Mouse (Mus musculus) limb, embryonic 14.5 days (tissue): Measurements from ENCODE around the gene Bco2. TPM values are rescaled to one million over a fixed set of nuclear protein-coding genes. Genes with fewer than 3 reads are reported as not detected.

Experiments
- ATAC-seq: fragments of 200-750 bp; cut with Nextera tagmentation; 2 replicates; pipeline ENCODE4 v1.8.0; 2017; ENCODE audit warnings: low read depth, moderate number of reproducible peaks, moderate TSS enrichment; ENCODE audit not compliant: low FRiP score
- DNase-seq: peaks from one replicate; pipeline ENCODE4 v3.0.0-alpha.2; 2015; ENCODE audit warnings: low spot score
- H3K27ac ChIP-seq: fragments of 300-500 bp; sonication (generic); replicated peaks from 2 replicates; pipeline ENCODE4 v1.5.1; 2014; ENCODE audit warnings: low read depth, mild to moderate bottlenecking, low read length, moderate library complexity, mixed read lengths
- H3K27me3 ChIP-seq: fragments of 300-500 bp; sonication (generic); 2 replicates; pipeline ENCODE4 v1.6.1; 2014; ENCODE audit warnings: low read length, mixed read lengths; ENCODE audit not compliant: control insufficient read depth, insufficient read depth
- H3K36me3 ChIP-seq: fragments of 300-500 bp; sonication (generic); 2 replicates; pipeline ENCODE4 v1.6.1; 2014; ENCODE audit warnings: mild to moderate bottlenecking, low read length, moderate library complexity, mixed read lengths; ENCODE audit not compliant: control insufficient read depth, insufficient read depth
- H3K4me1 ChIP-seq: fragments of 300-500 bp; sonication (generic); 2 replicates; pipeline ENCODE4 v1.6.1; 2014; ENCODE audit warnings: antibody characterized with exemption, low read length, mixed read lengths; ENCODE audit not compliant: control insufficient read depth, insufficient read depth
- H3K4me2 ChIP-seq: fragments of 300-500 bp; sonication (generic); replicated peaks from 2 replicates; pipeline ENCODE4 v1.6.1; 2014; ENCODE audit warnings: low read depth, mild to moderate bottlenecking, low read length, moderate library complexity; ENCODE audit not compliant: severe bottlenecking
- H3K4me3 ChIP-seq: fragments of 300-500 bp; sonication (generic); replicated peaks from 2 replicates; pipeline ENCODE4 v1.5.1; 2014; ENCODE audit warnings: low read length
- H3K9ac ChIP-seq: fragments of 300-500 bp; sonication (generic); 2 replicates; pipeline ENCODE4 v1.6.1; 2014; ENCODE audit warnings: mild to moderate bottlenecking, low read depth, low read length, moderate library complexity; ENCODE audit not compliant: severe bottlenecking
- H3K9me3 ChIP-seq: fragments of 300-500 bp; sonication (generic); 2 replicates; pipeline ENCODE4 v1.6.1; 2016; ENCODE audit warnings: low read length; ENCODE audit not compliant: control insufficient read depth
- POLR2A ChIP-seq: fragments of 200-500 bp; IDR thresholded peaks from 2 replicates; pipeline ENCODE4 v1.8.0; 2012; ENCODE audit warnings: inconsistent platforms, mild to moderate bottlenecking, moderate library complexity, borderline replicate concordance; ENCODE audit not compliant: insufficient read depth, insufficient read length; ENCODE audit errors: extremely low read depth
- WGBS: fragments of 180-500 bp; shearing (Covaris S2); extraction: QIAGEN DNeasy Blood & Tissue Kit; methylation state at CpG from one replicate; pipeline ENCODE4 v1.1.7; 2014; 5-methylcytosine and 5-hydroxymethylcytosine counted together
- polyA plus RNA-seq, 2 experiments: library from polyadenylated mRNA; depleted of rRNA in 1 of 2; stranded (reverse) in 1 of 2; unstranded in 1 of 2; fragments of >200 nt; fragmentation: Nextera tagmentation in 1 of 2; extraction: Ambion mirVana in 1 of 2; gene quantifications; 2 replicates each; pipeline versions ENCODE4 v1.2.1 to v1.2.3; 2012 to 2014

Gene Bco2
- polyA plus RNA-seq, 2 experiments, result 0.14 to 0.26 TPM

DNA sequence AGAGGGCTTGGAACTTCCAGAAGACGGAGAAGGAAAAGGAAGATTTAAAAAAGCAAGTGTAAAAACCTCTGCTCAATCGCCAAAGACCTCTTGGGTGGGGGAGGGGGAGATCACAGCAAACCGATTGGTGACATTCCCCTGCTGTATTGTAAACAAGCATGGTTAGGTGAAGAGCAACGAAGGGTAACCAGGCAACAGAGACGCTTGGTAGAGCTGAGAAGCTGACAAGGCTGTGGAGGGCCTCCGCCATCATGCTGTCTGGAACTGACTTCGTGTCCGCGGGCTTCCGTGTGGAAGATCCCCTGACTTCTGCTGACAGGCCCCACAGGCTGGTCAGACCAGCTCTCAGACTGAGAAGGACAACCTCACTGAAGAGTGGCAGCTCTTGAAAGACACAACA is 69.5 kb downstream of the Bco2 start:
- H3K36me3 ChIP-seq, result no peaks in the 10 kb centered on the region
- H3K9me3 ChIP-seq, result no peaks in the 10 kb centered on the region
- peak overlapping the region; percentile 25; the same call in 1 of the 2 replicates for H3K4me2 ChIP-seq
- H3K27ac ChIP-seq, result no peak overlapping the region
- DNase-seq, result no peak
- ATAC-seq, result no peak
- WGBS, result 6% methylated on average over 10 of the region's 10 CpGs
- H3K4me1 ChIP-seq, result no peaks in the 10 kb centered on the region
- H3K9ac ChIP-seq, result no peak overlapping the region
- no peak overlapping the region for H3K4me3 ChIP-seq
- no peaks in the 10 kb centered on the region for H3K27me3 ChIP-seq
- no peak for TF ChIP-seq POLR2A

Other genes starting within 250 kb of the Bco2 start
- gene Rpl10-ps3, start 210.2 kb downstream of the Bco2 start, polyA plus RNA-seq (2012; rRNA removed), result 93.4 and 99.3 TPM in 2 replicates
- 349 and 385 TPM in 2 replicates for gene Rpl10-ps3, start 210.2 kb downstream of the Bco2 start, polyA plus RNA-seq (2014; fragmentation: Nextera tagmentation; extraction: Ambion mirVana)
- gene Plet1, start 60.7 kb downstream of the Bco2 start, polyA plus RNA-seq (2012; rRNA removed), result 0.74 and 0.93 TPM in 2 replicates
- gene Plet1, start 60.7 kb downstream of the Bco2 start, polyA plus RNA-seq (2014; fragmentation: Nextera tagmentation; extraction: Ambion mirVana), result 0.41 and 0.70 TPM in 2 replicates
- gene Pts, start 26.5 kb downstream of the Bco2 start, polyA plus RNA-seq (2012; rRNA removed), result 49.3 and 64.3 TPM in 2 replicates
- gene Pts, start 26.5 kb downstream of the Bco2 start, polyA plus RNA-seq (2014; fragmentation: Nextera tagmentation; extraction: Ambion mirVana), result 64.2 and 72.3 TPM in 2 replicates
- gene Il18, start 354 bp downstream of the Bco2 start, polyA plus RNA-seq (2012; rRNA removed), result 2.2 and 2.4 TPM in 2 replicates
- 2.4 and 2.9 TPM in 2 replicates for gene Il18, start 354 bp downstream of the Bco2 start, polyA plus RNA-seq (2014; fragmentation: Nextera tagmentation; extraction: Ambion mirVana)
- gene Tex12, start 6.1 kb upstream of the Bco2 start, polyA plus RNA-seq (2012; rRNA removed), result not detected in 2 replicates
- gene Tex12, start 6.1 kb upstream of the Bco2 start, polyA plus RNA-seq (2014; fragmentation: Nextera tagmentation; extraction: Ambion mirVana), result not detected in 2 replicates
- 170 and 197 TPM in 2 replicates for gene Sdhd, start 48.6 kb upstream of the Bco2 start, polyA plus RNA-seq (2012; rRNA removed)
- 258 and 266 TPM in 2 replicates for gene Sdhd, start 48.6 kb upstream of the Bco2 start, polyA plus RNA-seq (2014; fragmentation: Nextera tagmentation; extraction: Ambion mirVana)
- 145 and 238 TPM in 2 replicates for gene Timm8b, start 48.7 kb upstream of the Bco2 start, polyA plus RNA-seq (2012; rRNA removed)
- gene Timm8b, start 48.7 kb upstream of the Bco2 start, polyA plus RNA-seq (2014; fragmentation: Nextera tagmentation; extraction: Ambion mirVana), result 239 and 244 TPM in 2 replicates
- gene Pih1d2, start 62.1 kb upstream of the Bco2 start, polyA plus RNA-seq (2012; rRNA removed), result 2.2 and 2.3 TPM in 2 replicates
- gene Pih1d2, start 62.1 kb upstream of the Bco2 start, polyA plus RNA-seq (2014; fragmentation: Nextera tagmentation; extraction: Ambion mirVana), result 2.5 and 3.2 TPM in 2 replicates
- 18.1 and 20.4 TPM in 2 replicates for gene Nkapd1, start 62.3 kb upstream of the Bco2 start, polyA plus RNA-seq (2012; rRNA removed)
- 27.7 and 27.8 TPM in 2 replicates for gene Nkapd1, start 62.3 kb upstream of the Bco2 start, polyA plus RNA-seq (2014; fragmentation: Nextera tagmentation; extraction: Ambion mirVana)
- gene Dlat, start 104.6 kb upstream of the Bco2 start, polyA plus RNA-seq (2012; rRNA removed), result 24.3 and 30.4 TPM in 2 replicates
- 49.5 and 57.3 TPM in 2 replicates for gene Dlat, start 104.6 kb upstream of the Bco2 start, polyA plus RNA-seq (2014; fragmentation: Nextera tagmentation; extraction: Ambion mirVana)
- 16.4 and 17.5 TPM in 2 replicates for gene Dixdc1, start 184.3 kb upstream of the Bco2 start, polyA plus RNA-seq (2012; rRNA removed)
- 16.1 and 18.9 TPM in 2 replicates for gene Dixdc1, start 184.3 kb upstream of the Bco2 start, polyA plus RNA-seq (2014; fragmentation: Nextera tagmentation; extraction: Ambion mirVana)
- gene 2310030G06Rik, start 191.4 kb upstream of the Bco2 start, polyA plus RNA-seq (2012; rRNA removed), result 3.8 and 4.9 TPM in 2 replicates
- gene 2310030G06Rik, start 191.4 kb upstream of the Bco2 start, polyA plus RNA-seq (2014; fragmentation: Nextera tagmentation; extraction: Ambion mirVana), result 5.2 and 5.4 TPM in 2 replicates
- 78.2 and 80.7 TPM in 2 replicates for gene Cryab, start 196.1 kb upstream of the Bco2 start, polyA plus RNA-seq (2012; rRNA removed)
- 87.2 and 117 TPM in 2 replicates for gene Cryab, start 196.1 kb upstream of the Bco2 start, polyA plus RNA-seq (2014; fragmentation: Nextera tagmentation; extraction: Ambion mirVana)
- gene Hspb2, start 197.2 kb upstream of the Bco2 start, polyA plus RNA-seq (2012; rRNA removed), result 53.0 and 61.6 TPM in 2 replicates
- 47.8 and 78.7 TPM in 2 replicates for gene Hspb2, start 197.2 kb upstream of the Bco2 start, polyA plus RNA-seq (2014; fragmentation: Nextera tagmentation; extraction: Ambion mirVana)
- 7.4 and 7.7 TPM in 2 replicates for gene Fdxacb1, start 213.1 kb upstream of the Bco2 start, polyA plus RNA-seq (2012; rRNA removed)
- 10.6 and 10.8 TPM in 2 replicates for gene Fdxacb1, start 213.1 kb upstream of the Bco2 start, polyA plus RNA-seq (2014; fragmentation: Nextera tagmentation; extraction: Ambion mirVana)
- 33.2 and 41.9 TPM in 2 replicates for gene Alg9, start 219.8 kb upstream of the Bco2 start, polyA plus RNA-seq (2012; rRNA removed)
- gene Alg9, start 219.8 kb upstream of the Bco2 start, polyA plus RNA-seq (2014; fragmentation: Nextera tagmentation; extraction: Ambion mirVana), result 35.8 and 35.9 TPM in 2 replicates
- gene 1110032A03Rik, start 220.3 kb upstream of the Bco2 start, polyA plus RNA-seq (2012; rRNA removed), result 27.1 and 27.6 TPM in 2 replicates
- 25.5 and 29.5 TPM in 2 replicates for gene 1110032A03Rik, start 220.3 kb upstream of the Bco2 start, polyA plus RNA-seq (2014; fragmentation: Nextera tagmentation; extraction: Ambion mirVana)